Mouse (Mus musculus): ENCODE data around the gene Mcl1. TPM values are rescaled to one million over a fixed set of nuclear protein-coding genes. Genes with fewer than 3 reads are reported as not detected.

The Mcl1 gene
- total and polyA plus RNA-seq, 3 experiments, result 152 to 272 (median 159) TPM

GRCm38 (mm10) chr3:95709044-95709443 lies 50.5 kb downstream of the Mcl1 start:
- DNase-seq, result no peak

- no peak for DNase-seq
Observed at GRCm38 (mm10) chr3:95709967-95710366, 51.4 kb downstream of the Mcl1 start.

Other genes with a start within 250 kb of the Mcl1 start
- 10 to 100 TPM; 52.6 to 63.4 TPM for gene Arnt, start 224.4 kb upstream of the Mcl1 start, total RNA-seq (2021)
- gene Arnt, start 224.4 kb upstream of the Mcl1 start, polyA plus RNA-seq (2012; rRNA removed), result 49.3 and 53.9 TPM in 2 replicates
- gene Ctsk, start 159.5 kb upstream of the Mcl1 start, total RNA-seq (2021), result 1 to 10 TPM; 4.4 to 5.0 TPM
- 0.48 and 0.86 TPM in 2 replicates for gene Ctsk, start 159.5 kb upstream of the Mcl1 start, polyA plus RNA-seq (2012; rRNA removed)
- gene Ctss, start 132.0 kb upstream of the Mcl1 start, total RNA-seq (2021), result 10 to 100 TPM; 51.8 to 57.1 TPM
- gene Ctss, start 132.0 kb upstream of the Mcl1 start, polyA plus RNA-seq (2012; rRNA removed), result 5.5 and 8.0 TPM in 2 replicates
- gene Hormad1, start 99.1 kb upstream of the Mcl1 start, total RNA-seq (2021), result not detected
- not detected in 2 replicates for gene Hormad1, start 99.1 kb upstream of the Mcl1 start, polyA plus RNA-seq (2012; rRNA removed)
- 10 to 100 TPM; 39.3 to 52.5 TPM for gene Golph3l, start 69.9 kb upstream of the Mcl1 start, total RNA-seq (2021)
- gene Golph3l, start 69.9 kb upstream of the Mcl1 start, polyA plus RNA-seq (2012; rRNA removed), result 2.1 and 2.3 TPM in 2 replicates
- 100 to 1,000 TPM in 1 of 2 experiments, 10 to 100 TPM in 1; 82.5 to 104 TPM for gene Ensa, start 33.8 kb upstream of the Mcl1 start, total RNA-seq (2021)
- gene Ensa, start 33.8 kb upstream of the Mcl1 start, polyA plus RNA-seq (2012; rRNA removed), result 7.2 and 9.0 TPM in 2 replicates
- 1 to 10 TPM; 6.0 to 8.8 TPM for gene Adamtsl4, start 29.1 kb downstream of the Mcl1 start, total RNA-seq (2021)
- 11.0 and 17.4 TPM in 2 replicates for gene Adamtsl4, start 29.1 kb downstream of the Mcl1 start, polyA plus RNA-seq (2012; rRNA removed)
- gene Ecm1, start 80.8 kb downstream of the Mcl1 start, total RNA-seq (2021), result 100 to 1,000 TPM; 716 to 736 TPM
- gene Ecm1, start 80.8 kb downstream of the Mcl1 start, polyA plus RNA-seq (2012; rRNA removed), result 917 and 1,104 TPM in 2 replicates
- 10 to 100 TPM; 49.6 to 50.3 TPM for gene Tars2, start 101.4 kb downstream of the Mcl1 start, total RNA-seq (2021)
- gene Tars2, start 101.4 kb downstream of the Mcl1 start, polyA plus RNA-seq (2012; rRNA removed), result 39.6 and 50.2 TPM in 2 replicates
- gene Rprd2, start 160.1 kb downstream of the Mcl1 start, total RNA-seq (2021), result 10 to 100 TPM; 46.4 to 59.6 TPM
- 6.3 and 8.1 TPM in 2 replicates for gene Rprd2, start 160.1 kb downstream of the Mcl1 start, polyA plus RNA-seq (2012; rRNA removed)
- gene Prpf3, start 197.1 kb downstream of the Mcl1 start, total RNA-seq (2021), result 10 to 100 TPM; 30.0 to 35.1 TPM
- 4.6 and 5.6 TPM in 2 replicates for gene Prpf3, start 197.1 kb downstream of the Mcl1 start, polyA plus RNA-seq (2012; rRNA removed)
- 100 to 1,000 TPM; 309 to 364 TPM for gene Mrps21, start 212.7 kb downstream of the Mcl1 start, total RNA-seq (2021)
- 12.3 and 13.0 TPM in 2 replicates for gene Mrps21, start 212.7 kb downstream of the Mcl1 start, polyA plus RNA-seq (2012; rRNA removed)
- 1 to 10 TPM; 1.6 to 1.9 TPM for gene Ciart, start 223.5 kb downstream of the Mcl1 start, total RNA-seq (2021)
- 2.4 and 4.0 TPM in 2 replicates for gene Ciart, start 223.5 kb downstream of the Mcl1 start, polyA plus RNA-seq (2012; rRNA removed)
- gene BC028528, start 233.2 kb downstream of the Mcl1 start, total RNA-seq (2021), result 10 to 100 TPM; 13.0 to 15.2 TPM
- gene BC028528, start 233.2 kb downstream of the Mcl1 start, polyA plus RNA-seq (2012; rRNA removed), result 1.8 TPM in 2 replicates
- 100 to 1,000 TPM in 1 of 2 experiments, 10 to 100 TPM in 1; 76.0 to 135 TPM for gene Aph1a, start 235.2 kb downstream of the Mcl1 start, total RNA-seq (2021)
- gene Aph1a, start 235.2 kb downstream of the Mcl1 start, polyA plus RNA-seq (2012; rRNA removed), result 789 and 930 TPM in 2 replicates
- 1 to 10 TPM; 1.7 to 7.3 TPM for gene Car14, start 245.9 kb downstream of the Mcl1 start, total RNA-seq (2021)
- gene Car14, start 245.9 kb downstream of the Mcl1 start, polyA plus RNA-seq (2012; rRNA removed), result 1.0 and 1.2 TPM in 2 replicates

All from adrenal gland, adult 2 months (tissue).